Mouse (Mus musculus): ENCODE measurements at regions not wholly inside any gene's neighbourhood (a gene's known extent, or its start where the extent isn't known, plus 50 kb on each side); places are given as distances from the start of the nearest gene placed in this dataset.

DNA sequence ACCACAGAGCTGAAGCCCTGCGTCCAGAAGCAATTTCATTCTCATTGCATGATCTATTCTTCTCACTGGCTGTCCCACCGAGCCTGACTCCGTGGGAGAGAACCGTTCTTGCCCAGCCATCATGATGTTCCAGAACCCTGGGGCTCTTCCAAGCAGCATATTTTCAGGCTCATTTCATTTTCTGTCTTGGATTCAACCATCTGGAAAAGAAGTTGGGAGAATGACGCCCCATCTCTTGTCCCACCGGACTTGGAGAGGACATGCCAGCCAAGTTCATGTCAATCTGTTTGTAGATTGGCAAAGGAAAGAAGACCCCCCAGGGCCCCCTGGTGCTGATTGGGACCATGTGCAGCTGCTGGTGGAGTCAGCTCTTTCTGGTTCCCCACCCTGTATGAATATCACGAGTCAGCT lies 1400.5 kb upstream of the Lrrc6 start:
- ATAC-seq (ENCODE audit: low TSS enrichment), result peak; percentile 73

DNA sequence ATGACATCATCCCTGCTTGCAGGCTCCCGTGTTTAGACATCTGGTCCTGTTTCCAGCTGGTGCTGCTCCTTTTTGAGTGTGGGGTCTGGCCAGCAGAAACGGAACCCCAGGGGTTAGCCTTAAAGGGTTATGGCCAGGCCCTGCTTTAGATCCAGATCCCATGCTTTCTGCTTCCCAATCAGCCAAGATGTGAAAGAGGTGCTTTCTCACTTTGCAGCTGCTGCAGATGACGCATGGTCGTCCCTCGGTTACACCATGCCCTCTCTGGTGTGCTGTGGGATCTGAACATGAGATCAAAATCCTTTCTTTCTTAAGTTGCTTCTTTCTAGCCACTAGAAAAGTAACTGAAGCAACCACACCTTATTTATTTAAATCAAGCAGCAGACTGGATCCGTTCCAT lies 1399.1 kb upstream of the Lrrc6 start:
- no peak for ATAC-seq (ENCODE audit: low TSS enrichment)

GRCm38 (mm10) chr15:67898959-67899403 lies 1398.3 kb upstream of the Lrrc6 start:
- ATAC-seq (ENCODE audit: low TSS enrichment), result peak; percentile 90

- ATAC-seq (ENCODE audit: low TSS enrichment), result no peak
These were observed 1391.4 kb upstream of the Lrrc6 start for GRCm38 (mm10) chr15:67892066-67892465.

DNA sequence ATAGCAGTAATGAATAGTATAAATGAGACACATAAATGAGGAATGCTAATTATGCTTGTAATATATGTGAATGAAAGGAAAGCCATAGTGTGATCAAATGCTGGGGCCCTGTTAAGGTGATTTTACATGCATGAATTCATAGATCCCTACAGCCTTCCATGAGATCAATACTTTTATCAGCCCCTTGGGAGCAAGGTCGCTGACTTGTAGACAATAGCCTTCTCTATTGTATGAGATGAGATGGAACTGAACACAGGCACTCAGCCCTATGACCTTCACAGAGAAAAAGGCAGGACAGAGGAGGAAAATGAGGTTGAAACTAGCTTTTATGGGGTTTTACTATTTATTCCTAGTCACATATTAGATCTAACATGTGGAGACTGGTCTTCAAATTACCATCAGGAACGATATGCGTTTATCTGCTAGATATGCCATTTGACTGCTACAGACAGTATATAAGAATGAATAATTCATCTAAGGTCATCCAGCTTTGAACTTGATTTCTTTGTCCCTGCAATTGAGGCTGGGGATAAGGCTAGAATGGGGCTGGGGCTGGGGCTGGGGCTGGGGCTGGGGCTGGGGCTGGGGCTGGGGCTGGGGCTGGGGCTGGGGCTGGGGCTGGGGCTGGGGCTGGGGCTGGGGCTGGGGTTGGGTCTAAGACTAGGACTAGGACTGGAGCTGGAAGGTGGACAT lies 1390.0 kb upstream of the Lrrc6 start:
- no peak for ATAC-seq (ENCODE audit: low TSS enrichment)

DNA sequence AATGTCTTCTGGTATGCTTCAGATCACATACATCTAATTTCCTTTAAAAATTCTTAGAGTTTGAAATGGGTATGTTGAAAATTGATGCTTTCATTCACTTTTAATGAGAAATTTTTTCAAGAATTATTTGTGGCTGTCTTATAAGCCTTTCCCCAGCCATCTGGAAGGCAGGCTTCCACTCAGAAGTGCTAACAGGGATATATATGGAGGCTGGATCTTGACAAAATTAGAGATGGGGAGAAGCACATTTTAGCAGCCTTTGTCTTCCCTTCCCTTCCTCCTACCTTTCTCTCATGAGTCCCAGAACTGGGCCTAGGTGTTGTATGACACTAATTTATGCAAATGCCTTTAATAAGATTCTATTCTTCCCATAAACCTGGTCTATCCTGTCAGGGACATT lies 1387.8 kb upstream of the Lrrc6 start:
- peak; percentile 92 for ATAC-seq (ENCODE audit: low TSS enrichment)

DNA sequence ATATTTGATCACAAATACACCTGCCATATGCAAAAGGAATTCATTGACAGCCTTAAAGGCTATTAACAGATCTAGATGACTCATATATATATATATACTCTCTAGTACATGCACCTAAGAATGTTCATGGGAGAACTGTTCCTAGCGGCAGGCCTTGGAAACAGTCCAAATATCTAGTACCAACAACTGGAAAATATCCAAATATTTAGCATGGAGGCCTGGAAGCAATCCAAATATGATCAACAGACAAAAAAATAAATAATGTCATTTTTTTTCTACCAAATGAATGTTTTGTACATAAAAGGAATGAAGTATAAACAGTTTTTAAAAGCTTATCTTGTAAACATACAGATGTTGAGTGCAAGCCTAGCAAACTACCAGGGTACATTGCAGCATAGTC lies 1354.6 kb upstream of the Lrrc6 start:
- no peak for ATAC-seq (ENCODE audit: low TSS enrichment)

DNA sequence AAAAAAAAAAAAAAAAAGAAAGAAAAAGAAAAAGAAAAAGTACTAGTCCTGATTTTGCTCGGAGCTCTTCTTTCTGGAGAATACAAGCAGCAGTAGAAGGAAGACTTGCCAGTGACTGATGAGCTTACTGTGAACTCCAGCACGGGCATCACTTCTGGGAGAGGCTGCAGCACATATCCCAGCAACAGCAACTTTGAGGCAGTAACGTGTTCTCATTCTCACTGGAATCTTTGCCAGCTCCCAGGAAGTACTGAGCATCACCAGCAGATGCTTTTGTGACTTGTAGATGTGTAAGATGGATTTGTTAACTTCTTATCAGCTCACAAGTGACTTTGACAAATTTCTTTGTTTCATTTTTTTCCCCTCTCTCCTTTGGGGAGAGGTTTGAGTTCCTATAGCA lies 1349.4 kb upstream of the Lrrc6 start:
- ATAC-seq (ENCODE audit: low TSS enrichment), result peak; percentile 83

GRCm38 (mm10) chr15:67845707-67846106 lies 1345.0 kb upstream of the Lrrc6 start:
- no peak for ATAC-seq (ENCODE audit: low TSS enrichment)

DNA sequence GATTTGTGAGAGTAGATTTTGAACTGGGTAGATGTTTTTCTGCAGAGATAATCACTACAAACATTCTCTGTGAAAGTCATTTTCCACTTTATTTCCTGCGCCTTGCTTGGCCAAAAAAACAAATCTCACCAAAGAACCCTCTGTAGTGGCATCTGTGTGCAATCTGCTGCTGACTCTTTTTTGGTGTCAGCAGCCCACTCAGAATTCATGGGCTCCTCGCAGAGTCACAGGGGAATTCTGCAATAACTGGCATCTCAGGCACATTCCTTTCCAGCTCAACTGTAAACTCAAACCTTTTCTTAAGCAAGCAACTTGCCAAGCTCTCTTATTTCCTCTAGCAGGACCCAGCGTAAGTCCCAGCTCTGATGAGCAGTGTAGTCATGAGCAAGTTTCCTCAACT lies 1340.0 kb upstream of the Lrrc6 start:
- peak; percentile 98 for ATAC-seq (ENCODE audit: low TSS enrichment)

DNA sequence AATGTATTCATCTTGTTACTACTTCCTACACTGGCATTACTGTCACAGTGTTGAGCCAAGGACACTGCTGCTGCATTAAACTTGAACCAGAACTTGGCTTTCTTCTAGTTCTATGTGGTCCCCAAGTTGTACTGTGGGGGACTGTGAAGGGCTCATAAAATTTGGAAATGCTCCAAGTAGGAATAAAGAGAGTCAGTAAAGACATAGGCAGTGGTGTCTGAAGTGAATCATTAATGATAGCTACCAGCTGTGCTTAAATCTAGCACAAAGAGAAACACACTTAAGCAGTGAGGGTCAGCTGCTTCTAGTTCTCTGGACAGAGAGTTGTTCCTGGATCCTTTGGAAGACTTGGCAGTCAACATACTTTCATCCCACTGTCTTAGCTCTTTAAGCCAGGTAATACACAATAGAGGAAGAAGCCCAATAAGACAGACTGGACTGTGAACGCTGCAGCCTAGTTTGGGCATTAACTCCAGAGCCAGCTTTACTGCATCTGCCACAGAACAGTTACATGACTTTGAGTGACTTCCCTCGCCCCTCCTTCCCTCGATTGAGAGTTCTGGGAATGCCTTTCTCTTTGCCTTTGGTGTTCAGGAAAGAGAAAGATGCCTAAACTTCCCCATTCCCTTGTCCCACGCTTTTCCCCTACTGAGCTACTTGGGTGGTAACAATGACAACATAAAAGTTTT lies 1325.2 kb upstream of the Lrrc6 start:
- ATAC-seq (ENCODE audit: low TSS enrichment), result no peak

- ATAC-seq (ENCODE audit: low TSS enrichment), result no peak
These were observed 1322.5 kb upstream of the Lrrc6 start for GRCm38 (mm10) chr15:67823226-67823625.

DNA sequence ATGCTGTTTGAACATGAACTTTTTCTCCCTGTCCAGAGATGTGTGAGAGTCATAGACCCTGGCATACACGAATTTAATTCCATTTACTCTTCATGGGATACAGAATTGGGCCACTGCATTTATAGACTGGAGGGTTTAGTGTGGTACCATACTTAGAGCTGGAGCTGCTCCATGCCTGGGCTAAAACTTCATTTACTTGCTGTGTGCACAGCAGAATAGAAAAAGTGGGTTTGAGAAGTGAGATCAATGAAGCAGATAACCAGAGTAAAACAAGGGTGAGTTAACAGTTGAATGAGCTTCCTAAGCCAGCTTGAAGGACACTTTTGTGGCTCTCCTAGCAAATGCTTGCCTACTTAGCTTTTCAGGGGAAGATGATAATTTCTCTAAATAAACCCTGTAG lies 1299.2 kb upstream of the Lrrc6 start:
- ATAC-seq (ENCODE audit: low TSS enrichment), result no peak

DNA sequence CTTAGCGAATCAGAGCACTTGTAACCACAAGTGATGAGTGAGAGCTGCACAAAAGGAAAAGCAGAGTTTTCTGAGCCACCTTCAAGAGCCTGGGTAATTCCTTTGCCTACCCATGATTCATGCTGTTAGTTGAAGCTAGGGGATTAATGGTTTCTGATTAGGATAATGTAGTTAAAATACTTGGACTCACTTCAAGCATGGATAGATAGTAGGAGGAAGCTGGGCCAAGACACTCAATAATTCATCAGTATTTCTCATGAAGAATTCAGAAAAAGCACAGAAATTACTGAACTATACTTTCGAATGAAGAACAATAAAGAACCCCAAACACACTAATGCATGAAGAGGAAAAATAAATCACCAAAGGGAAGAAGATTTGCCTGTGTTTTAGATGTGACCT lies 1294.9 kb upstream of the Lrrc6 start:
- no peak for ATAC-seq (ENCODE audit: low TSS enrichment)

- ATAC-seq (ENCODE audit: low TSS enrichment), result no peak
These were observed 1292.1 kb upstream of the Lrrc6 start for GRCm38 (mm10) chr15:67792822-67793221.

DNA sequence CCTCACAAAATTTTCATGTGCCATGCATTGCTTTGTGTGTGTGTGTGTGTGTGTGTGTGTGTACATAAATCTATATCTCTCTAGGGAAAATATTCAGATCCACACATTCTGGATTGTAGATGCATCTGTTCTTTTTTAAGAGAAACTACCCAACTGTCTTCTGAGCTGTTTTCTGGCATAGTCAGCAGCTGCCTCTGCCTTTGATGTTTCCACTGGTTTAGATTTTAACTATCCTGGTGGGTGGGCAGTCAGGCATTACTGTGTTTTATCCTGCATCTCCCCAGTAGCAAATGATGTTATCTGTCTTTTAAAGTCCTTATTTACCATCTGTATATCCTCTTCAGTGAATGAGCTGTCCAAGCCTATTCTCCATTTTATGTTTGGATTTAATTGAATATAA lies 1287.9 kb upstream of the Lrrc6 start:
- peak; percentile 65 for ATAC-seq (ENCODE audit: low TSS enrichment)

DNA sequence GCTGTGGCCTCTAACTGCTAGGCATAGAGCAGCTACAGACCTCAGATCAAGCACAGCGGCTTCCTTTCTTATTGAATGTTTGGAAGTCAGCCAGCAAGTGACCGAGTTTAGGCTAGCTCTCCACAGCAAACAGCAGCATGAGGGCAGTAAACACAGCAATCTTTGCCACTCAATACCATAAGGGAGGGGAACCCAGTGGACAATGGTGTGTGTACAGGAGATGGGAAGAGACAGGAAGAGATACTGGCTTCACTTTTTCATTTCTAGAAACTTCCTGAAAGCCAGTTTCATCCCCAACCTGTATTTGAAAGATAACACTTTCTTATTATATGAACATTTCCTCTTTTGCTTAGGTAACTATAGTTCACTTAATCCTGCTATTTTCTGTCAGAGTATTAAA lies 1284.9 kb upstream of the Lrrc6 start:
- no peak for ATAC-seq (ENCODE audit: low TSS enrichment)

DNA sequence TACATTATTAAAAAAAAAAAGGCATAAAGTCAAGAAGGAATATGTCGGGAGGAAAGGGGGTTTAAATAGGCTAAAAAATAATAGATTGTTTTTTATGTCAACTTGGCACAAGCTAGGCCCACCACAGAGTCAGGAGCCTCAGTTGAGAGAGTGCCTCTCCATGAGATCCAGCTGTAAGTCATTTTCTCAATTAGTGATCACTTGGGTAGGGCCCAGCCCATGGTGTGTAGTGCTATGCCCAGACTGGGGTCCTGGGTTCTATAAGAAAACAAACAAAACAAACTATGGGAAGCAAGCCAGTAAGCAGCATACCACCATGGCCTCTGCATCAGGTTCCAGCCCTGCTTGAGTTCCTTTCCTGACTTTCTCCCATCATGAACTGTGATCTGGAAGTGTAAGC lies 1283.0 kb upstream of the Lrrc6 start:
- ATAC-seq (ENCODE audit: low TSS enrichment), result no peak

- ATAC-seq (ENCODE audit: low TSS enrichment), result no peak
These were observed 1281.8 kb upstream of the Lrrc6 start for GRCm38 (mm10) chr15:67782505-67782904.

GRCm38 (mm10) chr15:67780856-67781255 lies 1280.1 kb upstream of the Lrrc6 start:
- peak; percentile 57; the same call in 1 of the 2 replicates for ATAC-seq (ENCODE audit: low TSS enrichment)

DNA sequence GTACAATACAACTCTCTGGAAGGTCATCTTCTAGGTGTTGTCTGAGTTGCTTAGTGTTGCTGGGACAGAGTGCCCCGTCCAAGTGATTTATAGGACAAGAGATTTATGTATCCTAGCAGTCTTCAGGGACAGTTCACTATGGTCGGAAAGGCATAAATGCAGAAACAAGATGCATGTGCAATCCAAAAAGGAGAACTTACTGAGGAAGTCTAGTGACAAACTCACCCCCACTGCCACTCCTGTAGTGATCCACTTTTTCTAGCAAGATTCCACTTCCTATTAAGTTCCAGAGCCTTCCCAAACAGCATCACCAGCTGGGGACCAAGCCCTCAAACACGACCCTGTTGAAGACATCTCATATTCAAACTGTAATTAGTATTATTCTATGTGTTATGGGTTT lies 1266.9 kb upstream of the Lrrc6 start:
- no peak for ATAC-seq (ENCODE audit: low TSS enrichment)

- ATAC-seq (ENCODE audit: low TSS enrichment), result peak; percentile 98
These were observed 1258.5 kb upstream of the Lrrc6 start for GRCm38 (mm10) chr15:67759221-67759620.

DNA sequence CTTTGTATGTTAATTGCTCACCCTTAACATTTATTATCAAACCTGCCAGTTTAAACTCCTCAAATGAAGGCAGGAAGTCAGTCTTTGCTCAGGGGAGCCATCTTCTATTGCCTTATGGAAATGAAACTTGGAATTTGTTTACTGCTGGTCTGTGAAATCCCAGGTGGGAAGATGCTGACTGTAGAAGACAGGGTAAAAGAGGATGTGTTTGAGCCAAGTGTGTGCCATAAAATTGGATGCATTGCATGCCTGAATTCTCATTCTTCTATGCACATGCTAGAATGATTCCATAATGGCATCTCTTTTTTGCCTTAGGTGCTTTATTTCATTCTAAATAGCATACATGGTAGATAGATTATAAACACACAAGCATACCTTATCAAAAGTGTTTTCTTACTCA lies 1249.9 kb upstream of the Lrrc6 start:
- no peak for ATAC-seq (ENCODE audit: low TSS enrichment)

- ATAC-seq (ENCODE audit: low TSS enrichment), result no peak
These were observed 1242.6 kb upstream of the Lrrc6 start for GRCm38 (mm10) chr15:67743332-67743731.
